Mouse (Mus musculus) E14TG2a.4 (cell line): ENCODE measurements around the gene Adcyap1r1.

ENCODE experiments used
- CTCF ChIP-seq: conservative IDR thresholded peaks from 2 replicates; pipeline ENCODE4 v1.5.1; 2014; ENCODE audit warnings: low read length
- POU5F1 ChIP-seq: IDR thresholded peaks from 2 replicates; pipeline ENCODE4 v1.6.1; 2014; ENCODE audit warnings: low read length, borderline replicate concordance

DNA sequence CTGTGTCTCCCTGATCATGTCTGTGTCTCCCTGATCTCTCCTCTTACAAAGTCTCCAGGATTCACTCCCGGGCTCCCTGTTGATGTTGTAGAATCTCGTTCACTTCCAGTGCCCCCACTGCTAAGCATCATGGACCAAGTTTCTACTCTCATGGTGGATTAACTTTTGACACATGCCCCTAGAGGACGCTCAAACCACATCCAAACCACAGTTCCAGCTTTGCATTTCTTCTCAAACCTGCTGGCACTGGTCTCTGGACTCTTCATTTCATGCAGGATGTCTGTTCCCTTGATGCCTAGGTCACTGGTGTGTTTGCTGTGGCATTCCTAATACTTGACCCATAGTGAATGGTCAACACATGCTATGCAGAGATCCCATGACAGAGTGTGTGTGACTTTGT lies 90.6 kb downstream of the Adcyap1r1 start:
- no peak for TF ChIP-seq POU5F1
- no peak for TF ChIP-seq CTCF
